Mouse (Mus musculus): Measurements from ENCODE around the gene Pknox2.

The Pknox2 gene

DNA sequence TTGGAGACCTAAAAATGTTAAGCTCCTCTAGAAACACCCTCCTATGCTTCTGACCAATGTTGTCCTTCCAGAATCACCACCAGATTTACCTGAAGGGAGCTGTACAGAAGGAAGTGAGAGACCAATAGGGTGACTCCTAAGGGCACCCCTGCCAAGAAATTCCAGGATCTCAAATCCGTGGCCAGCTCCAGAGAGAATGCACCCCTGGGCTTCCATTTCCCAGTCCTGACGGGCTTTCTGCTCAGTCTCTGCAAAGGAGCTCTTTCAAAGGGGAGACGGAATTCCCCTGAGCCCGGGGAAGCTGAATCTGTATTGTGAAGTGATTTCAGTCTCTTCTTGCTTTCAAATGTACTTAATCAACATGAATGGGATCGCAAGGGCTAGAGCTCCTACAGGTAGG is 43.4 kb downstream of the Pknox2 start:
- DNase-seq (ENCODE audit: inconsistent age in 2 of 2, low spot score in 1 of 2): no peak

DNA sequence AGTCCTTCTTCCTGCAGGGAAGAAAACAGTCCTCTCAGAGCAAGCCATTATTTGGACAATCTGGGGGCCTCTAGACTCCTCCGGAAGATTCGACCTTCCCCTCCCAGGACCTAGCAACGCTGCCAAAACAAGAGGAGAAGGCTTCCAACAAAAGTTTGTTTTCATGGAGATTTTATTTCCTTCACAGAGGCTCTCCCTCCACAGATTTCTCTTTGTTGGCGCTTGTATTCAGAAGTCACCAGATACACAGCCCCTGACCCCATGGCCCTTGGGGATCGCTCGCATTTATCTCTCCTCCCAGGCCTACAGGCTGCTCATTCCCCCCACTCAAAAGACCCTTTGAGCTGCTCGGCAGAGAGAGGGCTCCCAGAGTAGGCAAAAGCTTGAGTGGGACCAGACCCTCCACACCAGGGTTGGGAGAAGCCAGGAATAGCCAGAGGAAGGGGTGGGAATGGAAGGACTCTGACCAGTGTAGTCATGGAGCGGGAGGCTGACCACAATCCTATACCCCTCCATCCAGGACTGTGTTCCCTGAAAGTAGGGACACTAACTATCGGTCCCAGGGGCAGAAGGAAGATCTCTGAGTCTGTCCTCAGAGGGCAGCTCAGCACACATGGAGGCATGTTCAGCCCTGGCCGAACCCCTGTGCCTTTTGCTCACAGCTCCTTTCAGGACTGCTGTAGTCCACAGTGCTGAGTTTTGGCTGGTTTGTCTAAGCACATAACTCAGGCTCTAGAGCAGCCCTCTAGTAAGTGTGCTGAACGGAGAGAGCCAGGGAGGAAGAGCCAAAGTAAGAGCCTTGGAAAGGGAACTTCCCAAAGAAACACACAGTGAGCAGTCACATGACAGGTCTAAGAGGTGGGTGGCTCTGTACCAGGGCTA is 45.9 kb downstream of the Pknox2 start:
- no peak for DNase-seq (ENCODE audit: inconsistent age in 2 of 2, low spot score in 1 of 2)

DNA sequence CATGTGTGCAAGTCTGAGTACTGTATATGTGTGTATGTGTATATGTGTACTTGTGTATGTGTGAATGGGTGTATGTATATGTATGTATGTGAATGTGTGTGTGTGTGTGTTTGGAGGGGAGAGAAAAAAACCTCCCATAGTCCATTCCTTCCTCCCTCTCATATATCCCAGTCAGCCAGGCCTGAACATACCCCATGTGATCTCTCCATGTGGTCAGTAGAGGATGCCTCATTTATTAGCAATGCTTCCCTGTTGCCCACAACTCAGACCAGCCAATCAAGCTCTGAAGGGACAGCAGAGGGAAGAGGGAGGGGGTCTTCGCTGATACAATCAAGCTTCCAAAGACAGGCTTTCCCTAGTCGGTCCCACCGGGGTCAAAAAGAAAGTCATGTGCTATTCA is 47.6 kb downstream of the Pknox2 start:
- no peak for DNase-seq (ENCODE audit: inconsistent age in 2 of 2, low spot score in 1 of 2)

- DNase-seq (ENCODE audit: inconsistent age in 2 of 2, low spot score in 1 of 2): no peak
These were observed 48.6 kb downstream of the Pknox2 start for GRCm38 (mm10) chr9:37098600-37098999.

DNA sequence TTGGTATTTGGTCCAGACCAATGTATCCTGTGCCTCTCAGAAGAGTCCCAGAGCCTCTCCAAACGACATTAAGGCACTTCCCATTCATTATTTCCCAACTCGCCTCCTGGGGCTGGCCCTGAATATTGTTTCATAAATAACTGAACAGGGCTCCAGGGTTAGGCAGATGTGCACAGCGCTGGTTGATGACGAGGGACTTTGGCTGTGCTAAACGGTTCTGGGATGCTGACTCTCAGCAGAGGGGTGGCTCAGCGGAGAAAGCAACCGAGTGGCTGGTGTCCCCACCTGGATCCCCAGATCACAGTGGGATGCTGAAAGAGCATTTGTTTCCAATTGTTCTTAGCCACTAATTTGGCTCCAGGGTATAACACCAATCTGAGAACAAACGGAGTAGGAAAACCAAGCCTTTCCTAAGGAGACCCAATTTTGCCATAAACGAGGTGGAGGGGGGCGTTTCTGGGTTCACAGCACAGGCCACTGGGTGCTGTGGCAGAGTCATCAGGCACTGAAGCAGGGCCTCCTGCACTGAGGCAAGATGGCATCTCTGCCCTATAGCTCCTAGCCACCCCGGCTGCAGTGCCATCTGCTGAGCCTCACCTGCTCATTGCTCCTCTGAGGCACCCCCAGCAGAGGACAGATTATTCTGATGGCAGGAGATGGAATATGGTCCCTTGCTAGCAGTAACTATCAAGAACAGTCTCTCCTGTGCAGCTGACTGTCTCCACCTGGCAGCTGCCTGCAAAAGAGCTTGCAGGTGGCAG is 52.8 kb downstream of the Pknox2 start:
- DNase-seq (ENCODE audit: inconsistent age in 2 of 2, low spot score in 1 of 2): peak in 1 of 2 experiments; percentile 21

DNA sequence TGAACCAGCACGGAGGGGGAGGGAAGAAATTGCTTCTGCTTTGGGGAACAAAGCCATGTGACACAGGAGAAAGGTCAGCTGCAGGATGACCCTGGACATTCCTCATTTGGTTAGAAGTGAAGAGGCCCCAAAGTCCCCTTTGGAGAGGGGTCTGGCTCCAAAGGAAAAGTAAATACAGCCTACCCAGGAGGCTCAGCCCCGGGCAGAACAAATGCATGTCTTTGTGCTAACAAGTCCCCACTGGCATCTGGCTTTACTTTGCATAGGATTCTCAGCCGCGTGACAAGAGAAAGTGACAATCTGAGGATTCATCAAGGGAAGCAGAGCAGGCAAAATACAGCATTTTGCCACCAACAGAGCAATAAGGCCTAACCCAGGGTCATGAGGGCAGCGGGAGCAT is 54.1 kb downstream of the Pknox2 start:
- no peak for DNase-seq (ENCODE audit: inconsistent age in 2 of 2, low spot score in 1 of 2)

DNA sequence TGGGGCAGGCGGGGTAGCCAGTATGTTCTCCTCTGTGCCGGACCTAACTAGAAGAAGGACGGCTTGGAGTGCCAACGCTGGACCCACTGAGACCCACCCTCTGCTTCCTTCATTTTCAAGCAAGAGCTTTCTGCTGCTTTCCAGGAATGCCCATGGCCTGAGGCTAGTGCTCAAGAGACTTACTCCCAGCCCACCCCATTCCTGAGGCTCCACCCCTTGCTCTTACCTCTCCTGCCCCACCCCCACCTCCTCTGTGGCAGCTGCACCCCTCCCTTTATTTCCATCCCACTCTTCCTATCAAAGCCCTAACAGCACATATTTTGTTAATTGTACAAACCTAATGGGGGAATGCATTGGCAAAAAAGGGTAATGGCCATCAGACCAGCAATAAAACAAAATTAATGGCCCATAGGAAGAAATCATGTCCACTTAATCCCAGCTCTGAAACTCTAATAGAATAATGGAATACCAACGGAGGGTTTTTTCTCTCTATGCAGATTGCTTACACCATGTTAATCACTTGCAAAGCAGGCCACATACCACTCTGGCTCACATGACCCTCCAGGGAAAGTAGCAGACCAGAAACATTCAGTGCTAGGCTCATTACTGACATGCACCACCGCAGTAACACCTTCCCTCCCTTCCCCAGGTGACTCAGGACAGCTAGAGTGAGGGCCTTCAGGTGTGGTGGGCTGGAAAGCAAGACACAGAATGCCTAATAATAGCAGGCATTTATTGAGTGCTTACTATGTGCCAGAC is 57.1 kb downstream of the Pknox2 start:
- no peak for DNase-seq (ENCODE audit: inconsistent age in 2 of 2, low spot score in 1 of 2)

- DNase-seq (ENCODE audit: inconsistent age in 2 of 2, low spot score in 1 of 2): peak; percentile 38 to 70
These were observed 61.8 kb downstream of the Pknox2 start for GRCm38 (mm10) chr9:37085370-37085769.

DNA sequence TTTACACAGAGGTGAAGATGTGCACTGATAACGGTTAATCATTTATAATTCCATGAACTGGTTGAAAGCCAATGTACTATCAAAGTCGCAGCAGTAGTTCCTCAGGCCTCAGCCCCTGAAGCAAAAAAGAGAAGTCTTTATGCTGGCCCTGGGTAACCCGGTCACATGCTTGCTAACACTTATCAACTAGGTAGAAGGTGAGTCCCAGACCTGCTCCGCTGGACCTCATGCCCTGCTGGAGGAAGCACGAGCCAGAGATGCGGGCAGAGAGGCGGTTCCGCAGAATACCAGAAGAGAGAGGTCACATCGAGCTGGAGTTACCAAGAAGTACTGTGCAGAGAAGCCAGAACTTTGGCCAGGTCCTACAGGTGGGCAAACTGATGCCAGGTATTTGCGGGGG is 65.0 kb downstream of the Pknox2 start:
- DNase-seq (ENCODE audit: inconsistent age in 2 of 2, low spot score in 1 of 2): no peak

DNA sequence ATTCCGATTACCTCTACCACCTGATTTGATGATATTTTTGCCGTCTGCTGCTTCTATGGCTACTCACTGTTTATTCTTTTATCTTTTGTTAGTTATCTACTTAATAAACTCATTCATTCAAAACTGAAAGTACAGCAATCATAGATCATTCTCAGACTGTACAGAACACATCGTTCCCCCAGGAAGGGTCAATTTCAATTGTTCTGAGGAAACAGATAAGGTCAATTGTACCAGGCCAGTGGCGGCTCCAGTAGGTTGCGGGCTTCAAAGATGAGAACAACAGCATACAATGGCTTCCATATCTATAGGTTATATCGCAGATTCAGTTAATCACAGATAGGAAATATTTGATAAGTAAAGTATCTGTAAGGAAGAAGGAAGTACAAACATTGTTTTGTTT is 66.9 kb downstream of the Pknox2 start:
- no peak for DNase-seq (ENCODE audit: inconsistent age in 2 of 2, low spot score in 1 of 2)

DNA sequence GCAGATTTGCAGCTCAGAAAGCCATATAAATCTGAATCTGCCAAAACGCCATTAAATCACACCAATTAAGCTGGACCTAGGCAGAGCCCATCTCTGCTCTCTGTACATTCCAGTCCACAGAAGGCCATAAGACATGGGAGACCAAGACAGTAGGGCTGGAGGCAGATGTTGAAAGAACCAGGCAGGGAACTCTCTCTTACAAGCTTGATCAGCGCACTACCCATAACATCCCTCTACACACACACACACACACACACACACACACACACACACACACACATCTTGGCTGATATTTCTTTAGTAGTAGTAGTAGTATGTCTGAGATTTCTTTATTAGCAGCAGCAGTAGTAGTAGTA is 70.2 kb downstream of the Pknox2 start:
- no peak for DNase-seq (ENCODE audit: inconsistent age in 2 of 2, low spot score in 1 of 2)

GRCm38 (mm10) chr9:37076386-37077062 is 70.7 kb downstream of the Pknox2 start:
- DNase-seq (ENCODE audit: inconsistent age in 2 of 2, low spot score in 1 of 2): no peak

- DNase-seq (ENCODE audit: inconsistent age in 2 of 2, low spot score in 1 of 2): no peak
These were observed 71.3 kb downstream of the Pknox2 start for GRCm38 (mm10) chr9:37075903-37076302.

GRCm38 (mm10) chr9:37069391-37070312 is 77.6 kb downstream of the Pknox2 start:
- no peak for DNase-seq (ENCODE audit: inconsistent age in 2 of 2, low spot score in 1 of 2)

GRCm38 (mm10) chr9:37067473-37067830 is 79.8 kb downstream of the Pknox2 start:
- DNase-seq (ENCODE audit: inconsistent age in 2 of 2, low spot score in 1 of 2): no peak

DNA sequence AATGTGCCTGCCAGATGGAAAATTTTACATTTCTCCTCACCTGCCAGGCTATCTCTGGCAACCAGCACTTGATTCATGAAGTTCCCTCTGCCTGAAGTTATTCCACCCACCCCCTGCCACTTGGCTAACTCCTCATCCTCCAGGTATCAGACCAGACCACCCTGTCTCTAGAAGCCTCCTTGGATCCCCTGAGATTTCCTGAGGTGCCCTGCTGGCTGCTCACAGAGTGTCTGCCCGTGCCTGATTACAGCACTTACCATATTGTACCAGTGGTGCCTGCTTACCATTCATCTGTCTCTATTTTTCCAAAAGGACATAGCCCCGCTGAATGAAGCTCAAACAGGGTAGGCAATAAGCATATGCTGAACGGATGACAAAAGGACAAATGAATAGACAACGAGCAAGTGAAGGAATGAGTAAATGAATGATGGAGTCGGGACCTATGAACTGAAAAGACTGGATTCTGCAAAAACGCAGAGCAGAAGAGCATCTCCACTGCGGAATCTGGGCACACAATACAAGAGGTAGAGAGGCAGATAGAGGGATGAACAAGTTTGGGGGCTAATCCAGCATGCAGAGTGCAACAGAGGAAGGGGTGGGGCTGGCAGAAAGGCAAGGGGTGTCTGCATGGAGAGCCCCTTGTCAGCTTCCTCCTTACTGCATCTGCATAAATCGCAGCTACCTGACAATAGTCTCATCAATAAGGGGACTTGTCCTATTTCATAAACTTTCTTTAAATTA is 80.3 kb downstream of the Pknox2 start:
- no peak for DNase-seq (ENCODE audit: inconsistent age in 2 of 2, low spot score in 1 of 2)

- DNase-seq (ENCODE audit: inconsistent age in 2 of 2, low spot score in 1 of 2): no peak
These were observed 85.6 kb downstream of the Pknox2 start for GRCm38 (mm10) chr9:37061627-37062026.

GRCm38 (mm10) chr9:37054703-37055102 is 92.5 kb downstream of the Pknox2 start:
- DNase-seq (ENCODE audit: inconsistent age in 2 of 2, low spot score in 1 of 2): no peak
